Mouse (Mus musculus) heart, embryonic 14.5 days (tissue): ENCODE measurements around the gene Zim1. TPM values are rescaled to one million over a fixed set of nuclear protein-coding genes. Genes with fewer than 3 reads are reported as not detected.

Experiments
- ATAC-seq: fragments of 200-750 bp; cut with Nextera tagmentation; 2 replicates; pipeline ENCODE4 v1.8.0; 2017; ENCODE audit warnings: low read depth, moderate TSS enrichment; ENCODE audit not compliant: insufficient number of reproducible peaks, insufficient read depth, low FRiP score
- H3K27ac ChIP-seq, 2 experiments: fragments of 200-500 bp in 1 of 2; fragments of 300-500 bp in 1 of 2; sonication (generic) in 1 of 2; replicated peaks in 1 of 2; 2 replicates each; pipeline ENCODE4 v1.5.1; 2012 to 2014; ENCODE audit warnings: low read depth in 2 of 2, low read length in 2 of 2, control low read depth in 1 of 2, mild to moderate bottlenecking in 1 of 2, mixed read lengths in 1 of 2; ENCODE audit not compliant: control insufficient read depth in 1 of 2, insufficient read depth in 1 of 2
- H3K27me3 ChIP-seq: fragments of 300-500 bp; sonication (generic); 2 replicates; pipeline ENCODE4 v1.6.1; 2014; ENCODE audit warnings: mild to moderate bottlenecking, low read length, control low read depth; ENCODE audit not compliant: control insufficient read depth, insufficient read depth
- H3K36me3 ChIP-seq: fragments of 300-500 bp; sonication (generic); 2 replicates; pipeline ENCODE4 v1.6.1; 2014; ENCODE audit warnings: mild to moderate bottlenecking, control low read depth, low read length, mixed read lengths; ENCODE audit not compliant: control insufficient read depth, insufficient read depth
- H3K4me1 ChIP-seq, 2 experiments: fragments of 200-500 bp in 1 of 2; fragments of 300-500 bp in 1 of 2; sonication (generic) in 1 of 2; 2 replicates each; pipeline ENCODE4 v1.6.1; 2012 to 2014; ENCODE audit warnings: low read length in 2 of 2, control low read depth in 1 of 2, mixed read lengths in 1 of 2; ENCODE audit not compliant: control insufficient read depth in 2 of 2, insufficient read depth in 2 of 2
- H3K4me2 ChIP-seq: fragments of 300-500 bp; sonication (generic); 2 replicates; pipeline ENCODE4 v1.6.1; 2014; ENCODE audit warnings: mild to moderate bottlenecking, low read length
- H3K4me3 ChIP-seq, 2 experiments: fragments of 200-500 bp in 1 of 2; fragments of 300-500 bp in 1 of 2; sonication (generic) in 1 of 2; 2 replicates each; pipeline ENCODE4 v1.5.1; 2012 to 2014; ENCODE audit warnings: low read length in 2 of 2, mild to moderate bottlenecking in 2 of 2, control low read depth in 1 of 2, low read depth in 1 of 2, moderate library complexity in 1 of 2; ENCODE audit not compliant: control insufficient read depth in 1 of 2, insufficient read depth in 1 of 2
- H3K9ac ChIP-seq: fragments of 300-500 bp; sonication (generic); 2 replicates; pipeline ENCODE4 v1.6.1; 2014; ENCODE audit warnings: mild to moderate bottlenecking, low read length
- H3K9me3 ChIP-seq: fragments of 300-500 bp; sonication (generic); 2 replicates; pipeline ENCODE4 v1.6.1; 2016; ENCODE audit warnings: low read length, control low read depth; ENCODE audit not compliant: control insufficient read depth
- WGBS: fragments of 180-500 bp; shearing (Covaris S2); extraction: QIAGEN DNeasy Blood & Tissue Kit; methylation state at CpG from one replicate; pipeline ENCODE4 v1.1.7; 2014; 5-methylcytosine and 5-hydroxymethylcytosine counted together
- polyA plus RNA-seq: library from polyadenylated mRNA; unstranded; fragments of >200 nt; fragmentation: Nextera tagmentation; extraction: Ambion mirVana; gene quantifications from 2 replicates; pipeline ENCODE4 v1.2.1, GENCODE M21; 2014

Zim1 gene
- polyA plus RNA-seq = 13.9 and 19.0 TPM in 2 replicates

DNA sequence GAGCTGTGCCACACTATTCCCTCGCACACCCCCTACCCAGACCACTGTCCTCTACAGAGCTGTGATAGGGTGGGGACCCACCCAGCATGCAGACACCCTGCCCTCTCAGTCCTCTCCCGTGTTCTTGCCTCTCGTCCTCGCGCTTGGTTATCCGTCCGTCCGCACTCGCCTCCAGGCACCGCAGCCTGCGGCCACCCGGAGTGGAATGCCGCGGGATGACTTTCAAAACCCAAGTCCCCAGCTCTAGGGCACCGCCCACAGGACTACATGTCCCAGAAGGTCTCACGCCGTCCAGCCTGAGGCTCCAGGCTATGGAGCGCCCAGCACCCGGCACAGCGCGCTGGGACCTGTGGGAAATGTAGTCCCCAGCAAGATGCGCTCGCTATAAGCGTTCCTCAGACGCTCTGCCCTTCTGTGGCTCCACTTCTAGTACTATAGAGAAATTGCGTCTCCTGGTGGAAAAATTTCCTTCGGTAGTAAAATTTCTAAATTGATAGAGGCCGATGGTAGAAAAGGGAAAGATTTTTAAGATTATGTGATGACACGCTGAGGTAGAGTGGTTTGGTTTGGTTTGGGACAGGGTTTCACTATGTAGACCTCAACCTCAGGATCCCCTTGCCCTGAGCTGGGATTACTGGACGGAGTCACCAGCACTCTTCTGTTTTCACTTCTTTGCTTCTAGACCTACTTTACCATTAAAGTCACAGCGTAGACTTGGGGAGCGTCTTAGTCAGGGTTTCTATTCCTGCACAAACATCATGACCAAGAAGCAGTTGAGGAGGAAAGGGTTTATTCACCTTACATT is at the start of gene Zim1:
Gene Zim1, minus strand, starts transcription at position 210 of the 805 bp plus-strand sequence.
- Histone ChIP-seq H3K36me3 (no peaks in the 10 kb centered on the region), H3K9me3 (no peaks in the 10 kb centered on the region), H3K27ac (0 out of 4 replicates have a peak within 1 kb of the TSS, but pooled peaks of 1 of the 2 experiments have one; percentile 4), H3K4me2 (peak within 1 kb of the TSS; percentile 72), H3K9ac (peak within 1 kb of the TSS; percentile 73), H3K4me1 (peaks cover 0 to 9% of the 10 kb centered on the region in 2 experiments; a peak in 2 of 4 replicates), H3K27me3 (no peaks in the 10 kb centered on the region), H3K4me3 (peak within 1 kb of the TSS; percentile 49 to 61)
- WGBS = 8% methylated on average over 32 of the region's 32 CpGs
- peak; percentile 100 for ATAC-seq

DNA sequence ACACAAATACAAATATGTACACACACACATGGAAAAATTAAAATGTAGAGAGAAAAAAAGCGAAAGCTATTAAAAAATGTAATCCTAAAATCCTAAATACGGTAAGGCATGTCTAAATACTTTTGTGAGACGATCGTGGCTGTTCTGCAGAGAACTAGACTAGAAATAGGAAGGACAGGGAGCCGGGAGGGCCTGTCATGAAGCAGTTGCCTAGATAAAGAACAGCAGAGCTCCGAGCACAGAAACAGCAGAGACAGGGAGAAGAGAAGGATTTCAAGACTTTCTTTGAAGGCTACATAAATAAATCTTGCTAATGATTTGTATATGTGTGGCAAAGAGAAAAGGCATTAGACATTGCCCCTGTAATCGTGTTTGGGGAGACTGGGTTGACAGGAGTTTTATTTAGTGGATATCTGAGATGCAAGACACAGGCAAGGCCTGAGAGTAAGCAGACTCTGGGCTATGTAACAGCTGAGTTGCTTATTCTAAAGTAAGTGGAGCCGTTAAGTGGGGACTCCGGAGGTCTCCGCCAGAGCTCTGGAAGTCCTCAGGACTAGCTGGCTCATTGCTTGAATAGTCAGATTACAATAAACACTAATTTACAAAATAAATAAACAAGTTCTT is 48.1 kb upstream of the Zim1 start:
- Histone ChIP-seq H3K4me3 (no peak overlapping the region), H3K27me3 (no peaks in the 10 kb centered on the region), H3K36me3 (no peaks in the 10 kb centered on the region), H3K4me2 (peak overlapping the region; percentile 17; the same call in 1 of the 2 replicates), H3K4me1 (peaks cover 0 to 9% of the 10 kb centered on the region in 2 experiments; a peak in 3 of 4 replicates), H3K27ac (peak overlapping the region; percentile 42 to 59), H3K9me3 (no peaks in the 10 kb centered on the region), H3K9ac (no peak overlapping the region)
- 26% methylated on average over 10 of the region's 10 CpGs for WGBS
- ATAC-seq = no peak

DNA sequence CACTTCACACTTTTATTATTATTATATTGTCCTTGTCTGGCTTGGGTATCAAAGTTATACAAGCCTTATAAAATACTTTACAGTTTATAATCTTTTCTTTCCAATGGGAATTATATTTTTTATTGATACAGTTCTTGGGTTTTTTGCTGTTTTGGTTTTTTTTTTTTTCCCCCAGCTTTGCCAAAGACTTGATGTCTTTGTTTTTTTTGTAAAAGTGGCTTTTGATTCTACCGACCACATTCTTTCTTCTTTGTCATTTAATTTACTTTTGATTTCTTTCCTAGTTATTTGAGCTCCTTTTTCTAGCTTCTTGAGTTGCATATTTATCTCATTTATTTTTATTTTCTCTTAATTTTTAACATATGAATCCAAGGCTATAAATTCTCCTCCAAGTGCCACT is 39.8 kb upstream of the Zim1 start:
- no peak for ATAC-seq
- Histone ChIP-seq H3K27me3 (no peaks in the 10 kb centered on the region), H3K36me3 (no peaks in the 10 kb centered on the region), H3K4me1 (no peaks in the 10 kb centered on the region; a peak in 1 of 4 replicates), H3K4me2 (no peak overlapping the region), H3K9me3 (0 out of 2 replicates have a peak, but pooled peaks cover under 1% of the 10 kb centered on the region), H3K27ac (no peak overlapping the region), H3K9ac (no peak overlapping the region), H3K4me3 (no peak overlapping the region)
- 79% methylated on average over 1 of the region's 1 CpGs for WGBS

DNA sequence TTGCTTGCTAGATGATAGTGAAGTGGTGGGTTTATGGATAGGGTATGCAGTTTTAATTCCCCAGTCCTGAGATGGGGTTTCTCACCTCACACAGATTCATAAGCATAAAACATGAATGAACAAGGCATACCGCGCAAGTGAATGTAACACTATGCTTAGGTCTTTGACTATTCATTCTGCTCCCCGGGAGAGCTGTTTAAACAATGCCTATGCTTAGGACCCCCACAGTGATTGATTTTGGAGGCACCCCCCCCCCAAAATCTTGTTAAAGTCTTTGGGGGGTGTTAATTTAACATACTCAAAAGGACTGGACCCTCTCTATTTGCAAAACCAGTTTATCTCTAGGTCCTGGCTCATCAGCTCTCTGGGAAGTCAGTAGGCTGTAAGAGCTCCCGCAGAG is 35.7 kb upstream of the Zim1 start:
- Histone ChIP-seq H3K27me3 (no peaks in the 10 kb centered on the region), H3K4me3 (peak overlapping the region; percentile 10 to 63; a peak in 3 of 4 replicates), H3K4me2 (peak overlapping the region; percentile 62), H3K9me3 (peaks cover 28% of the 10 kb centered on the region), H3K36me3 (no peaks in the 10 kb centered on the region), H3K9ac (peak overlapping the region; percentile 74), H3K4me1 (no peaks in the 10 kb centered on the region; a peak in 1 of 4 replicates), H3K27ac (peak overlapping the region in 1 of 2 experiments; percentile 33; a peak in 1 of 4 replicates)
- no peak for ATAC-seq
- 43% methylated on average over 4 of the region's 4 CpGs for WGBS

DNA sequence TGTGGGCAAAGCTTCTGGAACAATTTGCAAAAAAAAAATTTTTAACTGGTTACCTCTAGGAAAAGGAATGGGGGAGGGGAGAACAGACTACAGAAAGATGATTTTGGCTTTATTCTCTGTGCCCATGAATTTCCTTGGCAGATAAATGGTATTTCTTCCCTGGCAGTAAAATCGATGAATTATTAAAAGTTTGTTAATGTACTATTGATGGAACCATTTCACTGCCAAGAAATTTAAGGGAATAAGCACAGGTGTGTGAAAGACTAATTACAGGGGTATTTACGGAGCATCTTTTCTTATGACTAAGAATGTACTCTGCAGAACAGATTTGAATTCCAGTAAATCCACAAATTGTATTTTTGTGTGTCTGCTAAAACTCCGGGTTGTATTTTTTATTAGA is 35.1 kb upstream of the Zim1 start:
- 47% methylated on average over 3 of the region's 3 CpGs for WGBS

DNA sequence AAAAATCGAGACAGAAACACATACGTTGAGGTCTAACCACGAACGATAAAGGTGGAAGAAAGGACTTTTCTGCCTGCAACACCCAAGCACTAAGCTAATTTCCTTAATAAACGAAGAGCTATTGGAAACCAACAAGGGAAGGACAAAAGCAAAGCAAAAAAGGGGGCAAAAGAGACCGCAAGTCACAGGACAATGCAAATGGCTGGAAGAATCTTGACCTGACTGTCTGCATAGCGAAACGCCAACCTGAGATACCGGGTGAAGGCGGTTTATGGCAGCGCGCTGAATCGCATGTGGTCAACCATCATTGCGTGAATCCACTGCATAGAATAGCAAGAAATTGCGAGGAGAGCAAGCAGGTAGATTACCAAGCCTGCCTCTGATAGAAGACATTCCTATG is 34.6 kb upstream of the Zim1 start:
- no peak for ATAC-seq
- Histone ChIP-seq H3K9ac (peak overlapping the region; percentile 74), H3K9me3 (peaks cover 28% of the 10 kb centered on the region), H3K27ac (peak overlapping the region; percentile 71 to 73), H3K4me3 (peak overlapping the region; percentile 63 to 91), H3K27me3 (no peaks in the 10 kb centered on the region), H3K4me2 (peak overlapping the region; percentile 62), H3K36me3 (peaks cover 6% of the 10 kb centered on the region), H3K4me1 (no peaks in the 10 kb centered on the region)
- WGBS = 42% methylated on average over 15 of the region's 15 CpGs

More for the DNA sequence above, 35.1 kb upstream of the Zim1 start:
- Histone ChIP-seq H3K36me3 (0 out of 2 replicates have a peak, but pooled peaks cover under 1% of the 10 kb centered on the region), H3K4me3 (peak overlapping the region in 1 of 2 experiments; percentile 63; a peak in 2 of 4 replicates), H3K27me3 (no peaks in the 10 kb centered on the region), H3K4me2 (peak overlapping the region; percentile 62), H3K4me1 (no peaks in the 10 kb centered on the region; a peak in 1 of 4 replicates), H3K27ac (0 out of 4 replicates have a peak overlapping the region, but pooled peaks of 1 of the 2 experiments have one; percentile 71), H3K9me3 (peaks cover 28% of the 10 kb centered on the region), H3K9ac (peak overlapping the region; percentile 74)
- ATAC-seq = no peak

DNA sequence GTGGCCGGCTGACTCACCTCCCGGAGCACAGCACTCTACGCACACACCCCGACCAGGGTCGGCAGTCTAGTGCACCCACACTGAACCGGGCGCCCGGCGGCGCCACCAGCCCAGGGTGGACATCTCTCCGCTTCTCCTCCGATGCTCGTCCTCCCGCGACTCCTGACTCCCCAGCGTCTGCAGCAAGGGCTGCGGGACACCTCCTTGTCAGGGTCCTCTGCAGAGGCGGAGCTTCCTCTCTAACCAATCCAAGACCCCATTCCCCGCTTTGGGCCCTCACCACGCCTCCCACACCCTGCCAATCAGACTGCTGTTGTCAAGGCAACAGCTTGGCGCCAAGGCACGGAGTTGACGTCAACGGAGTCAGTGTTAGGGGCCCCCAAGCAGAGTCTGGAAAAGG is 34.0 kb upstream of the Zim1 start, which contains the start of the genes Peg3 and Usp29:
Gene Peg3, minus strand, starts transcription at position 191 of the 400 bp plus-strand sequence.
Gene Usp29, plus strand, starts transcription at position 338 of the 400 bp plus-strand sequence.
- Histone ChIP-seq H3K9ac (peak within 1 kb of the TSS; percentile 74), H3K36me3 (peaks cover 12% of the 10 kb centered on the region), H3K4me1 (no peaks in the 10 kb centered on the region), H3K9me3 (peaks cover 28% of the 10 kb centered on the region), H3K27ac (peak within 1 kb of the TSS; percentile 91 to 99), H3K4me3 (peak within 1 kb of the TSS; percentile 63 to 91), H3K4me2 (peak within 1 kb of the TSS; percentile 62), H3K27me3 (no peaks in the 10 kb centered on the region)
- ATAC-seq = peak; percentile 53
- WGBS = 45% methylated on average over 24 of the region's 24 CpGs
